Mouse (Mus musculus) spleen, postnatal 10 days (tissue): ENCODE results near the gene Il4i1.

Experiments used
- DNase-seq, 2 experiments: peaks; one replicate each; pipeline ENCODE4 v3.0.0; 2021 to 2022; ENCODE audit warnings: low spot score in 2 of 2

Il4i1 gene

GRCm38 (mm10) chr7:44815721-44816469 lies at the start of gene Il4i1, which contains the start of gene Nup62:
Il4i1 (plus strand) TSS chr7:44816387.
Nup62 (plus strand) TSS chr7:44816088.
- DNase-seq = peak; percentile 96 to 99

GRCm38 (mm10) chr7:44768129-44768528 lies 48.1 kb upstream of the Il4i1 start:
- DNase-seq = peak; percentile 22 to 72

- DNase-seq = peak; percentile 38 to 79
Observed at GRCm38 (mm10) chr7:44770046-44770578, 46.1 kb upstream of the Il4i1 start.

- DNase-seq = peak in 1 of 2 experiments; percentile 36
Observed at GRCm38 (mm10) chr7:44772591-44773204, 43.5 kb upstream of the Il4i1 start.

GRCm38 (mm10) chr7:44776849-44777498 lies 39.2 kb upstream of the Il4i1 start:
- no peak for DNase-seq

- peak in 1 of 2 experiments; percentile 5 for DNase-seq
Observed at GRCm38 (mm10) chr7:44780101-44780500, 36.1 kb upstream of the Il4i1 start.

- DNase-seq = peak in 1 of 2 experiments; percentile 6
Observed at GRCm38 (mm10) chr7:44789531-44789930, 26.7 kb upstream of the Il4i1 start.

- DNase-seq = peak in 1 of 2 experiments; percentile 9
Observed at GRCm38 (mm10) chr7:44790066-44790465, 26.1 kb upstream of the Il4i1 start.

GRCm38 (mm10) chr7:44792781-44793180 lies 23.4 kb upstream of the Il4i1 start:
- DNase-seq = peak in 1 of 2 experiments; percentile 0

GRCm38 (mm10) chr7:44808927-44809326 lies 7.3 kb upstream of the Il4i1 start:
- no peak for DNase-seq

GRCm38 (mm10) chr7:44809466-44809865 lies 6.7 kb upstream of the Il4i1 start:
- peak in 1 of 2 experiments; percentile 3 for DNase-seq

GRCm38 (mm10) chr7:44810365-44810764 lies 5.8 kb upstream of the Il4i1 start:
- no peak for DNase-seq

- peak in 1 of 2 experiments; percentile 4 for DNase-seq
Observed at GRCm38 (mm10) chr7:44810819-44811557, 5.2 kb upstream of the Il4i1 start.

GRCm38 (mm10) chr7:44812651-44813325 lies 3.4 kb upstream of the Il4i1 start:
- peak in 1 of 2 experiments; percentile 13 for DNase-seq

- DNase-seq = peak in 1 of 2 experiments; percentile 4
Observed at GRCm38 (mm10) chr7:44813985-44814384, 2.2 kb upstream of the Il4i1 start.

GRCm38 (mm10) chr7:44814423-44814822 lies 1.8 kb upstream of the Il4i1 start:
- DNase-seq = peak in 1 of 2 experiments; percentile 8

GRCm38 (mm10) chr7:44814952-44815553 lies 1.1 kb upstream of the Il4i1 start:
- DNase-seq = peak in 1 of 2 experiments; percentile 25

- DNase-seq = peak; percentile 70 to 79
Observed at GRCm38 (mm10) chr7:44816470-44817021, 359 bp downstream of the Il4i1 start, which contains the start of gene Atf5. Atf5 (minus strand) TSS chr7:44816658.

- peak in 1 of 2 experiments; percentile 11 for DNase-seq
Observed at GRCm38 (mm10) chr7:44817441-44817840, 1.3 kb downstream of the Il4i1 start.

GRCm38 (mm10) chr7:44818164-44818563 lies 2.0 kb downstream of the Il4i1 start:
- peak in 1 of 2 experiments; percentile 4 for DNase-seq
